Mouse (Mus musculus): ENCODE data around the gene Lrrc10b. TPM values are rescaled to one million over a fixed set of nuclear protein-coding genes. Genes with fewer than 3 reads are reported as not detected.

Gene Lrrc10b
- not detected for polyA plus RNA-seq (2017; shearing (Covaris generic))

DNA sequence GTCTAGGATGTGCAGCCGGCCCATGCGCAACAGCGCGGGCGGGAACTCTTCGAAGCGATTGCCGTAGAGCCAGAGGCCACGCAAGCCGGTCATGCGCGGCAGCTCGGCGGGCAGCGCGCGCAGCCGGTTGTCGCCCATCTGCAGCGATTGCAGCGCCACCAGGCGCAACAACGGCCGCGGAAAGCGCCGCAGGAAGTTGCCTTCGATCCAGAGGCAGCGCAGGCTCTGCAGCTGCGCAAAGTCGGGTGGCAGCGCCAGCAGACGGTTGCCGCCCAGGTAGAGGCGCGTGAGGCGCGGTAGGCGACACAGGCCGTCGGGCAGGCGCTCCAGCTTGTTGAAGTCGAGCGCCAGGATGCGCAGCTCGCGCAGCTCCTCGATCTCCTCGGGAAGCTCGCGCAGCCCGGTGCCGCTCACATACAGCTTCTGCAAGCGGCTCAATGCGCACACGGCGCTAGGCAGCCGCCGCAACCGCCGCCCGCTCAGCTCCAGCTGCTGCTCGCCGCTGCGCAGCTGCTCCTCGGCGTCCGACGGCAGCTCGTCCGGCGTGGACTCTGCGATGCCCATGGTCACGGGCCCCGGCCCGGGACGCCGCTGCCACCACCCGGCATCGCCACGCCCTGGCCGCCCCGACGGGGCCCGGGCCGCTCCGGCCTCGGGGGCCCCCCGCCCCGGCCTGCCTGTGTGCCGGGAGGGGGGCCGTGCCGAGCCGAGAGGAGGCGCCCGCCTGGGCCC, at the start of gene Lrrc10b:
Gene Lrrc10b (minus strand): TSS at position 722 of the 732 bp plus-strand sequence.
- no peak for ATAC-seq

DNA sequence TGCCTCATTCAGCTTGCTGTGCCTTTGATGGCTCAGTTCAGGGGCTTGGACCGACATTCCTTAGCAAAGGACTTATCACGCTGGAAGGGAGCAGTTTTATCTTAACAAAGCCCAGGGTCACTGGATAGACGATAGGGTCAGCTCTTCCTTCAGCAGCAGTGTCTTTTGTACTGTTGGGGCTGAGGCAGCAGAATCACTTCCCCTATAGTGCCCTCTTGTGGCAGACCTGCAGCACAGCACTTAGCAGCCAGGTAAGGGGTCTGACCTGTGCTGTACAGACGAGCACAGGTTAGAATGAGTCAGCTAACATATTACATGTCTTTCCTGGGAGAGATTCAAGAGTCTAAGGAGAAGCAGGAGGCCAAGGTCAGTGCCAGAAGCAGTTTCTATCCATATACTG, 45.3 kb upstream of the Lrrc10b start:
- no peak for ATAC-seq

DNA sequence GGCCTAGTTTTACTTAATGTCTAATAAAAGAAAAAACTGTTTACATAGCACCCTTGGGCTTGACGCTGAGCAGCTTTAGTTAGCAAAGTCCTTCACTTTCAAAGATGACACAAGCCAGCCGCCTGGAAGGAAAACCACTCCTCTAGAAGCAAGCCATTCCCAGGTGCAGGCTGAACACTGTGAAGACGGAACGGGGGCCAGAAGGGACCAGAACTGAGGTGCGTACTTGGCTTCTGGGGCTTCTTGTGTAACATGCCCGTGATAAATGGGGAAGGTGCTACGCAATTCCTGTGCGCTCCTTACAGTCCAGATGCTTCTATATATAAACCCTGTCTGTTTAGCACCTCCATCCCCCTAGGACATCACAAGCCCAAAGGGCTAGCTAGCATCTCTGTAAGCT, 43.3 kb upstream of the Lrrc10b start:
- no peak for ATAC-seq

DNA sequence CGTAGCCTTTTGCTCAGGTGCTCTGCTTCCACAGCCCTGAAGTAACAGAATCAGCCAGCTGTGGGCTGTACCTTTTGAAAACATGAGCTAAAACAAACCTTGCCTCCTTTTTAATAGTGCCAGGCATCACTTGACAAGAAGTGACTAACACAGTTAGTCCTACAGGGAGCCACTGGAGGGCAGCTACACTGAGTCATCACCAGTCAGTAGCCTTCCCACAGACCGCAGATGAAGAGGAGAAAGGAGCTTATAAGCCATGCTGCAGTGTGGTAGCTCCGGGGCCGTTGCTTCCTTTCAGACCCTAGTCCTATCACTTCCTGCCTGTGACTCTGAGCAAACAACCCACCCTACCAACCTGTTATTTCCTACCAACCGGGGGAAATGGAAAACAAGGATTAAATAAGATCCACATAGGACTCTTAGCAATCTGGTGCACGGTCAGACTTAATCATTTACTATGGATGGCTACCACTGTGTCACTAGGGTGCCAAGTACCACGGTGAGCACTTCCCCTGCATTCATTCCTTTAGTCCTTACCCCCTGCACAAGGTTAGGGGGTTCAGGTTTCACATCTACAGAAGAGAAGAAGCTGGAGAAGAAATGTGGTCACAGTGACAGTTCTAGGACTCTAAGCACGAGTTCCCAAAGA, 40.4 kb upstream of the Lrrc10b start:
- no peak for ATAC-seq

DNA sequence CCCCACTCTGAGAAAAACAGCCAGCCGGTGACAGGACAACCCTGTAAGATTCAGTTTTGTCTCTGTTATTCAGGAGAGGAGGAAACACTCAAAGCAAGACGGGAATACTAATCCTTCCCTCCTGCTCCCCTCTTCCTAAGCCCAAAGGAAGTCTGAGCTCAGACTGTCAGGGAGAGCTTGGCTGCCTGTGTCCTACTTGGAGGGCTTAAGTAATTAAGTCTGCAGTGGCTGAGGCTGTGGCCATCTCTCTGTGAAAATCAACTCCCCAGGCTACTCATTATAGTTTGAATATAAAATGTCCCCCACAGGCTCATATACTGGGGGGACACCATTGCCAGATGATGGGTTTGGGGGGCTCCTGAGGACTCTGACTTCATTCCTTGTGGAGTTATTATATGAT, 39.7 kb upstream of the Lrrc10b start:
- no peak for ATAC-seq

DNA sequence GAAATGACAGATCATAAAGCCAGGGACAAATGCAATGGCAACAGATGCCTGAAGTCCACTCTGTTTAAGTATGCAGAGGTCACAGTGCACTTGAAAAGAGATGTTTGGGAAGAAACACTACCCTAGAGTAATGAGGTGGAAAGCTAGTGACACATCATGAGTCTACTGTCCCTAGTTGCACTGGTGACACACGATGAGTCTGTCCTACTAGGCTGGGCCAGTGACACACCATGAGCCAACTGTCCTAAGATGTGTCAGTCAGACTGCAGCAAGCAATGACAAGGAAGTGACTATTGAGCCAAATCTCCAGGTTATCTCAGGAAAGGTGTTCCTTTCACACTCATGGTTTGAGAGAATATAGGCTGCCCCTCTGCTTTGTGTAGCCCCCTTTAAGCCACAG, 38.4 kb upstream of the Lrrc10b start:
- no peak for ATAC-seq

DNA sequence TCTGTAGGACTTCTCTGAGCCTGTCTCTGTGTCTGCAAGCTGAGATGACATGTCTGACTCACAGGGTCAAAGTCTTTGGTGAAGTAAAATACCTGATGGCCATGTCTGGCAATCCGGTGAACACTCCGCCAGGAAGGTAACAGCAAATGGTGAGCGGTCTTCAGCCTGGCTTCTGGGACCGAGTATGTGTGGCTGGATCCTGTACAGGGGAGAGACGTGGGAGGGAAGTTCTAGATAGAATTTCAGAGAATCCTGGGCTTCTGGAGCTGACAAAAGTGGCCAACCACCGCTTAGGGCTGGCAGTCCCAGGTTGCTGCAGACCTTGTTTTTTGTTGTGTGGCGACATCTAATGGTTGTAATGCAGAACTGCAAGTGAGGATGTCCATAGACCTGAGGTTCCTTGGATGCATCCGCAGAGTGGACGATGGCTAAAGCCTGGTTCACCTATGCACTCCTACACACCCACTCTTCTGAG, 29.0 kb upstream of the Lrrc10b start:
- no peak for ATAC-seq

DNA sequence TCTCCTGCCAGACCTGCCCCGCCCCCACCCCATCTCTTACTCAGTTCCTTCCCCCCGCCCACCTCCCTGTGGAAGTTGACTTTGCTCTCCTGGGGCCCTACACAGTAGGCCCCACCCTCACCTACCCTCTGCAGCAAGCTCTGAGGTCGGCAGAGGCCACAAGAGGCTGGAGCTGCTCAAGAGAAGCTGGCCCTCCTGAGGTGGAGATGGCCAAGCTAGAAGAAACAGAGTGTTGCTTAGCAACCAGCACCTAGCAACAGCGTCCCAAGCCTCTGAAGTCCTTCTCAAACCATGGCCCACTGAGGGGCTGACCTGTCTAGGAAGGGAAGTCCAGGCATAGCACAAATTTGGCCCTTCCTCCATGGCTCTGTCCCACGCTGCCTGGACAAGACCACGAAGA, 25.4 kb upstream of the Lrrc10b start, which contains the start of gene Ppp1r32:
Gene Ppp1r32 (minus strand): TSS at position 226 of the 400 bp plus-strand sequence.
- no peak for ATAC-seq

DNA sequence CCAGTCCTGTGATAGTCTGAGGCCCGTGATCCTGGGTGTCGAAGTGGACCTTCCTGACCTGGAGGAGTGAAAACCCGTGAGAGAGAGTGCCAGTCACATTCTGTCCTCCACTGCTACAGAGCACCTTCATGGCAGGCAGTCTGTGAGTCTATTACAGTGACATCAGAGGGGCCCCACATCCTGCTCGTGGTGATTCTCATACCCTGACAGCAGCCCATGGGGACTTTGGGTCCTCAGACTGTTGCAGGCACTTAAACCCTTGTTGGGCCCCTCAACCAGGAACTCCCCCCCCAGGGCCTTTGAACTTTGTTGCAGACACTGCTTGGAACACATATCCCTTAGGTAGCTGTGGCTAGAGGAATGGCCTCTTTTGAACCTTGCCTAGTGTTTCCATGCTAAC, 22.3 kb upstream of the Lrrc10b start:
- ATAC-seq = no peak

DNA sequence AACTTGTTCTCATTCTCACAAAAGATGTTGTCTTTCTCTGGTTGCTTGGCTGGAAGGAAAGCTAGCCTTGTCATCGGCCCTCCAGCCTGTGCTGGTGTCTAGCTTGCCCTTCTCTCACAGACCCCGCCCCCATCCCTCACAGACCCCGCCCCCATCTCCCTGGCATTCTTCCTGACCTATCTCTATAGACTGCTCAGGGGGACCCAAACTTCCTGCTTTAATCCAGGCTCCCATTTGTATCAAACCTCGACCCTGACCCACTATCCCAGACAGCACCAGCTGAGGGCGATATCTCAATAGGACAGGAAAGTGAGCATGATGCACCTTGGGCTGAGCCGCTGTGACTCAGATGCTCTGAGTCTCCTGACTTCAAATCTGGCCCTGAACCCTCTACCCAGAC, 16.5 kb upstream of the Lrrc10b start:
- no peak for ATAC-seq

DNA sequence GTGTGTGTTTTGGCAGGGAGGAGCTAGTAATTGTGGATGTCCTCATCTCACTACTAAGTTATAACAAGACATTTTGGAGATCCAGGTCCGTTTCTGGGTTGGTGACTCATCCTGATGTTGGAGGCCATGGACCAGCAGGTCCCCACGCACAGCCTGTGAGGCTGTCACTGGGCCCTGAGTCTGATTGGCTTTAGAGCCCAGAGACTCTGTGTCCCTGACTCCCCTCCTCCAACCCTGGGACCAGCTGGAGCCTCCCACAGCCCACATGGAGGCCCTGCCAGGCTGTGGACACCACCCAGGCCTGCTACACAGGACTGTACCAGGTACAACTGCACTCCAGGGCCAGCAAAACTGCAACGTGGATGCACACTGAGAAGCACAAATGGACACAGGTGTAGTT, 15.7 kb upstream of the Lrrc10b start:
- ATAC-seq = no peak

DNA sequence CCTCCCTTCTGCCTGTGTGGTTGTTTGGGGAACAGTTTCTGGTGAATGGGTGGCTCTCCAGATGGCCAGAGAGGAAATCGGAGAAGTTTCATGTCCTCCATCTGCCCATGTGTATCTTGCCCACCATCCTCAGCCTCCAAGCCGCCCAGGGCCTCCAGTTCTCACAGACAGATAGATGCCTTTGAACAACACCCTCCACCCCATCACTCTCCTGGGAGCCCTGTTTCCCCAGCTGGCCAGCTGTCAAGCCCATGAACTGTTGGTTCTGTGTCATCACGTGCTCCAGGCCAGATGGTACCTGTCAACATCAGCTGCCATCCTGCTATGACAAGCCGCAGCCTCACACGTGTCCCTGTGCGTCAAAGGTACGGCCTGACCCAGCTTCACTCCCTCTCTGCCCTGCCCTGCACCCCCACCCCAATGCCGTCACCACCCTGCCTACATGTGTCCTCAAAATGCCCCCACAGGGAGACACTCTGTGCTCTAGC, 11.9 kb upstream of the Lrrc10b start:
- ATAC-seq = no peak

DNA sequence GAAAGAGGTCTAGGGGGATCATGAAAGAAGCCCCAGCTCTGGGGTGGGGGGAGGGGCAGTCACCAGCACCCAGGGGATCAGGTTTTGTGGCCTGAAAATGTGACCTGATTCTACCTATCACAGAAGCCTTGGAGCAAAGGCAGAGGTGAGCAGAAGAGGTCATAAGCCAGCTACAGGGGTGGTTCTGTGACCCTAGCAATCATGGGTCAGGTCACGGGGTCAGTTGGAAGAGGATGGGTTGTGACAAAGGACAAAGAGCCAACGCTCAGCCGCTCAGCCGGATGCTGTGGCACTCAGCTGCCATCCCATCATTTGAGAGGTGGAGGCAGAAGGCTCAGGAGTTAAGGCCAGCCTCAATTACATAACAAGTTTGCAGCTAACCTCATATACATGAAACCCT, 7.2 kb upstream of the Lrrc10b start:
- ATAC-seq = no peak

DNA sequence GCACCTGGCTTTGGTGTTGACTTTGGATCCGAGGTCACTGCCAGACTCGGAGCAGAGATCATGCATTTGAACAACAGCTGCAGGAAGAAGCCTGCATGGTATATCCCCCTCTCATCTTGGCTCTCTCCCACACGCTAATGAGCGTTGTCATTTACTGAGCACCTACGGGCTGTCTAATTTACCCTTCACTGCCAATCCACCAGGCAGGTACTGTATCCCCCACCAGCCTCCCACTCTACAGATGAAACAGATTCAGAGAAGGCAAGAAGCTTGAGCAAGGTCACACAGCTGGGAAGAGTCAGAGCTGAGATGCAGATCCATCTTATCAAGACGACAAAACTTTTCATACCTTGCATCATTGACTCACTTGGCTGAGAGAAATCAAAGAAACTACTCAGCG, 4.3 kb upstream of the Lrrc10b start:
- ATAC-seq = no peak

DNA sequence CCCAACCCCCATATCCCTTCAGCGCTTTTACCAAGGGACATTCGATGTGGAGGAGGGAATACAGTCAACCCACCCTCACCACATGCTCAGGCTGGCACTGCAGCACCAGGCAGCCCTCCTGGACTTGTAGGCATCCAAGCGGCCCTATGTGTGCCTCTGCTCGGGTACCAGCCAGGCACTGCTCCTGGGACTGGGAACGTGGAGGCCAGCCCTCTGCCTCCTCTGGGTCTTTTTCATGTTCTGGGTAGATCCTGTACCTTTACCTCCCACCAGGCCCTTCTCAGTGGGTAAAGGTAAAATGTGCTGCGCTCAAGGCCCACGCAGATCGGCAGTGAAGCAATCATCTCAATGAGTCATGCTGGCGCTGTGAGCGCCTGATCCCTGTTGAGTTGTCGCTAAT, 2.6 kb upstream of the Lrrc10b start:
- no peak for ATAC-seq

DNA sequence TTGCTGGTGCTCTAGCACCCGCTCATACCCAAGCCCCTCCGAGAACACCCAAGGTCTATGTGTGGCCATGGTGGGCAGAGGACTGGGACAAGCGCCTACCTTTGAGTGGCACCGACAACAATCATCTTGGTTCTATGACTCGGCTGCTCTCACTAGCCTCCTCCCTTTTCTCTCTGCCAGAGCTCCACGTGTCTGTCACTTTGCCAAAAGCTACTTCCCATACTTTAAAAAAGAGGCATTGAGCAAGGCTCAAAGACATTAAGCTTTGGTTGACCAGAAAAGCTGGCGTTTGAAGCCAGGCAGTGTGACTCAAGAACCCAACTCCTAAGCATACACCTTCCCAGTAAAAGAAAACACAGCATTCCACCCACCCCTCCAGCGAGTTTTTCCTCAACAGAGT, 823 bp upstream of the Lrrc10b start:
- ATAC-seq = no peak

DNA sequence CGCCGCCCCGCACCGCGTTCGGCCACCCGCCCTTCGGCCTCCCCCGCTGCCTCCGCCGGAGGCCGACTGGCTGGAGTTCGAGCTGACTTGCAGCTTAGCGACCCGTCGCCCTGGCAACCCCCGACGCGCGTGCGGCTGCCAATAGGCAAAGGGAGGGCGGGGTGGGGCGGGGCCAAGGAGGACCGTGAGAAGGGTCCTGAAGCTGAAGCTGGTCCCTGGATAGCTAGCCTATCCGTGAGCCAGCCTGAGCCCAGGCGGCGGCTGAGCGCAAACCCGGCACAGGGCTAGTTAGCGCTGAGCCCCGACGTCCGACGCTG, 169 bp upstream of the Lrrc10b start:
- no peak for ATAC-seq

DNA sequence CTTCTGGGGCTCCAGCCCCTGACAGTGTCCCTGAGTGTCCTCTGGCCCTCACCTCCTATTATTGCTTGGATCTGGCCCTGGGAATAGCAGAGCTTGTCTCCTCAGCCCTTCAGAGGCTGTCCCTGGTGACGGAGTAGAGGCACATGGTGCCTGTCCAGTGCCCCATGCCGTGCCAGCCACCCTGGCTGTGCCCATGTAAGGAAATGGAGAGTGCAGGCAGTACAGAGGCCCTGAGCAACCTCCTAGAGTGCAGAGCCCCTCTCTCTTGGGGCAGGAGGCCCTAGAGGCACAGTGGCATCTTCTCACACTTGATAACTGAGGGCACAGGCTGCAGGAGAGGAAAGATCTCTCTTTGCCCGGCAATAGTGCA, 1.9 kb downstream of the Lrrc10b start:
- no peak for ATAC-seq

DNA sequence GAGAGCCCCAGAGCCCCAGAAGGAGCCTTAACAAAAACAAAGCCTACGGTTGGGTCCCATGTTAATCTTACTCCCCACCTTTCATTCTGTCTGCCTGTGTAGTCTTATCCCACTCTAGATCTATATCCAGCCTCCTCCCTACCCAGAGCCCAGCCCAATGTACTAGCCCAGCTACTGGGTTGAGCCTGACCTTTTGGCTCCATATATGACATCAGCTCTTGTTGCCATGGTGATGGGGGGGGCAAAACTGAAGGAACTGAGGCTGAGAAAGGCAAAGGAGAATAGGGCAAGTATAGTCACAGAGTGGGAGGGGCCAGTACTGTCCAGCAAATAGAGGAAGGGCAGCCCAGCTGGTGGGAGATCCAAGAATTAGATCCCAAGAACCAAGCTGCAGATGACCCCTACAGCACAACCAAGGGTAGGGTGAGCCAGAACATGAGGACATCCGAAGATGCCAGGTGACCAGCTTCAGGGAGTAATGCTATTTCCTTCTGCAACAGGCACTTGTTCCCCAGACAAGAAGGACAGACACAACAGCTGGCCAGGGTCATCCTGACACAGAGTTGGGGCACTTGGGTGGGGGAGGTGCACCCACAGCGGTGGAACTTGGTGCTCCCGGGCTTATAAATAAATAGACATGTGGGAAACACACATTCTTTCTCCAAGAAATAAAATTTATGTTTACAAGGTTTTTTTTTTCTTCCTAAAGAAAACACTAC, 2.4 kb downstream of the Lrrc10b start:
- ATAC-seq = no peak

DNA sequence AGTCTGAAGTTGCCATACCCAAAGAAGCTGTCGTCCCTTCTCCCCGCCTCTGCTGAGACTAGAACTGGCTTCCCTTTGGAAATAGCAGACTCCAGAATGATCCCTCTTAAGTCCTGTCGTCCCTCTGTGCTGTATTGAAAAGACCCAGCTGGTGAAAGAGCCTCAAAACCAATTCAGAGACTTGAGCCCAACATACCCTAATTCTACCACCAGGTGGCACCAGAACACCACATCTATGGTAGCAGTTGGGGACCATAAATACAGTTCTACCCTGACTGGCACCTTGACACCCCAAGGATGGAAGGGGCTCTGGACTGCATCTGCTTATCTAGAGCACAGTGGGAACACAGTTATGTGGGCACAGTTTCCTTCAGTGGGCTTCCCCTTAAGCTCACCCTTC, 7.6 kb downstream of the Lrrc10b start:
- ATAC-seq = no peak

DNA sequence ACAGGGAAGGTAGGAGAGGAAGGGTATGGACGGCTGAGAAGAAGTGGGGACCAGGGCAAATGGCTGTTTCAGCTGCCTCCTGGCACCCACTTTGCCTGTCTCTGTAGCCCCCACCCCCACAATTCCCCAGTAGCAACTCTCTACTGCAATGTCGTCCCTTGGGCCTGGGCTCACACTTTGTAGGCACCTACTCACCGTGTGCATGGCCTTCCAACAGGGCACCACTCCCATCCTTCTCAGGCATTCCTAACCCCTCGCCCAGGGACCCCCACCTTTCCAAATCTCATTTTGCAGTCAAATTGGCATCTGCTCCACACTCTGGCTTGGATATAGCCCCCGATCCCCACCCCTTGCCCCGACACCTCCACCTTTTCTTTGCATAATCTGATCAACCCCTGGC, 8.1 kb downstream of the Lrrc10b start:
- ATAC-seq = no peak

DNA sequence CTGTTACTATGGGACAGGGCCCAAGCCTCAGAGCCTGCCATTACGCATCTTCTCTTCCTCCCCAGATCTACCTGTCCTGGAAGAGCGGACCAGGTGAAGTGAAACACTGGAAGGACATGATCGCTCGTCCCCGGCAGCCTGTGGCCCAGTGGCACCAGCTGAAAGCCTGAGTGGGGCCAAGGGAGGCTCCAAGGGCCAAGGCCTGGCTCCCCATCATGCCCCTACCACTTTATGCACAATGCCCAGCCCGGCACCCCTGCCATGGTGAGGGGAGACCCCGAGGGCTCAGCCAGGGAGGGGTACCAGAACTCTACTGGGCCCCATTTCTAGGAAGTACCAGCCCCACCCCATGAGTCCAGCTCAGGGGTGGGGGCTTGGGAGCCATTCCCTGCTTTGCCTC, 9.0 kb downstream of the Lrrc10b start:
- ATAC-seq = no peak

DNA sequence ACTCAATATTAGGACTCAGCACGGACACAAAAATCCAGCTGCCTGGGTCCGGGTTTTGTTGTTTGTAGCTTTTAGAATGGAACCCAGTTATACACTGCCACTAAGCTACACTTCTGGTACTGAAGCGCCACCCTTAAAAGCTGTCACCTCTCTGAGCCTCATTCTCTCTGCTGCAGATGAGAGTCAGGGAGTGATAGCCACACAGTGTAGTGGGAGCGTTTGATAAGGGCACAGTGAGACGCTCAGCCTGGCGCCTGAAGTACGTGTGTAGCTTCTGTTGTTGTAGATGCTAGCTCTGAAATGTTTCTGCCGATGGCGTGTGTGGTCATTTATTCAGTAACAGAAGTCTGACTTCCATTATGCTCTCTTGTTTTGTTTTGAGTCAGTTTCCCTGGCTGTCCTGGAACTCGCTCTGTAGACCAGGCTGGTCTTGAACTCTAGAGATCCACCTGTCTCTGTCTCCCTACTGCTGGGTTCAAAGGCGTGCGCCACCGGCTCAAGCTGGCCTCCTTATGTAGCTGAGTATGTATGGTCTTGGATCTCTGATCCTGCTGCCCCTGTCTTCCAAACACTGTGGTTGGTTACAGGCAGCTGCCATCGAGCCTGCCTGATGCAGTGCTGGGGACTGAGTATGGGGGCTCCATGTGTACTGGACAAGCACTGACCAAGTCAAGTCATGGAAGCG, 12.4 kb downstream of the Lrrc10b start:
- no peak for ATAC-seq

All from inflammation-experienced regulatory T-cells, adult 6 months (primary cell).